Mouse (Mus musculus) stomach, postnatal 0 days (tissue): Measurements from ENCODE around the gene Il18.

ENCODE experiments used
- CTCF ChIP-seq: IDR thresholded peaks from 2 replicates; pipeline ENCODE4 v1.5.1; 2016; ENCODE audit warnings: antibody characterized with exemption, low read depth, mild to moderate bottlenecking, moderate library complexity
- EP300 ChIP-seq: optimal IDR thresholded peaks from 2 replicates; pipeline ENCODE3; 2016; ENCODE audit warnings: antibody characterized with exemption

GRCm38 (mm10) chr9:50612115-50612514 lies 57.5 kb downstream of the Il18 start:
- TF ChIP-seq CTCF, result no peak
- no peak for TF ChIP-seq EP300
